Mouse (Mus musculus) limb, embryonic 12.5 days (tissue): ENCODE results near the gene Cdh16. TPM values are rescaled to one million over a fixed set of nuclear protein-coding genes. Genes with fewer than 3 reads are reported as not detected.
"Not testable (repeated sequence)": the region's sequence is repeated elsewhere in the genome, so short reads cannot be mapped to it uniquely, and the experiment has no call there.

Source experiments
- ATAC-seq: fragments of 200-750 bp; cut with Nextera tagmentation; 2 replicates; pipeline ENCODE4 v1.8.0; 2017; ENCODE audit warnings: low read depth, moderate TSS enrichment; ENCODE audit not compliant: insufficient number of reproducible peaks, insufficient read depth, low FRiP score, low TSS enrichment
- H3K27ac ChIP-seq: fragments of 300-500 bp; sonication (generic); 2 replicates; pipeline ENCODE4 v1.5.1; 2016; ENCODE audit warnings: mild to moderate bottlenecking, moderate library complexity
- H3K27me3 ChIP-seq: fragments of 300-500 bp; sonication (generic); 2 replicates; pipeline ENCODE4 v1.6.1; 2016; ENCODE audit warnings: mild to moderate bottlenecking, moderate library complexity
- H3K36me3 ChIP-seq: fragments of 300-500 bp; sonication (generic); 2 replicates; pipeline ENCODE4 v1.6.1; 2016; ENCODE audit warnings: mild to moderate bottlenecking, moderate library complexity
- H3K4me1 ChIP-seq: fragments of 300-500 bp; sonication (generic); replicated peaks from 2 replicates; pipeline ENCODE4 v1.6.1; 2016
- H3K4me2 ChIP-seq: fragments of 300-500 bp; sonication (generic); 2 replicates; pipeline ENCODE4 v1.6.1; 2016; ENCODE audit warnings: mild to moderate bottlenecking, moderate library complexity
- H3K4me3 ChIP-seq: fragments of 300-500 bp; sonication (generic); replicated peaks from 2 replicates; pipeline ENCODE4 v1.5.1; 2016; ENCODE audit warnings: mild to moderate bottlenecking
- H3K9ac ChIP-seq: fragments of 300-500 bp; sonication (generic); replicated peaks from 2 replicates; pipeline ENCODE4 v1.6.1; 2016; ENCODE audit warnings: mild to moderate bottlenecking, moderate library complexity
- H3K9me3 ChIP-seq: fragments of 300-500 bp; sonication (generic); 2 replicates; pipeline ENCODE4 v1.6.1; 2016; ENCODE audit warnings: mild to moderate bottlenecking, moderate library complexity
- WGBS: fragments of 180-500 bp; shearing (Covaris S2); methylation state at CpG from one replicate; pipeline ENCODE4 v1.1.7; 2016; 5-methylcytosine and 5-hydroxymethylcytosine counted together
- polyA plus RNA-seq: library from polyadenylated mRNA; unstranded; fragments of >200 nt; fragmentation: Nextera tagmentation; extraction: Ambion mirVana; gene quantifications from 2 replicates; pipeline ENCODE4 v1.2.1, GENCODE M21; 2016

Cdh16 gene
- not detected in 2 replicates for polyA plus RNA-seq

DNA sequence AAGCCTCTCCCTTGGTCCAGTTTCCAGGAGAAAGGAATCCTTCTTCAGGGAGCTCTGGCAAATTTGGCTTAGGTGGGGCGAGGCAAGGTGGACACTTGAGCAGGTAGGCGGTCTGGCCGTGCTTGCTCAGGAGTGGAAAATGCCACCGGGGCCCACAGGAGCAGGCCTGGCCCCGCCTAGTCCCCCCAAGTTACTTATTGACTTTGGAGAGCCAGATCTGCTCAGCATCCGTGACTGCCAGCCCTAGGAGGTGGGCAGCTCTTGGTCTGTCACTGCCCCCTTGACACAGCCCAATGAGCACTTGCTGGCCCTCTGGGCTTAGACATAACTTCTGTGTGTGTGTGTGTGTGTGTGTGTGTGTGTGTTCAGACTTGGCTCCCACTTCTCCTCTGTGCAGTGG is at the start of gene Cdh16:
Gene Cdh16 (minus strand): TSS at position 236 of the 400 bp plus-strand sequence.
- no peak within 1 kb of the TSS for H3K27ac ChIP-seq
- no peak within 1 kb of the TSS for H3K4me3 ChIP-seq
- no peaks in the 10 kb centered on the region for H3K4me1 ChIP-seq
- H3K36me3 ChIP-seq = no peaks in the 10 kb centered on the region
- H3K27me3 ChIP-seq = peaks cover 4% of the 10 kb centered on the region; the same call in 1 of the 2 replicates
- ATAC-seq = no peak
- H3K4me2 ChIP-seq = no peak within 1 kb of the TSS
- no peaks in the 10 kb centered on the region for H3K9me3 ChIP-seq
- 70% methylated on average over 6 of the region's 6 CpGs for WGBS
- no peak within 1 kb of the TSS for H3K9ac ChIP-seq

DNA sequence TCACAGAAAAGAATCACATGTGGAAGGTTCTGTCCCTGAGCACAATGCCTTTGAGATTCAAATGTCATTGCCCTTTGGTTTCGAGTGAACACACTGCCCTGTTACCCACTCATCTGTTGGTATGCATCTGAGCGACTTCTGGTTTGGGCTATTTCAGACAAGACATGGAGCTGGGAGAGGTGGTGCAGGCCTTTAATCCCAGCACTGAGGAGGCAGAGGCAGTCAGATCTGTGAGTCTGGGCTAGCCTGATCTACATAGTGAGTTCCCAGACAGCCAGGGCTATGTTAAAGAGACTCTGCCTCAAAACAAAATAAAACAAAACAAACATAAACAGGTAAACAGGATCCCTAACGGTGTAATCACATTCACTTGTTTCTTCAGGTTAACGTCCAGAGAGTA is 31.4 kb upstream of the Cdh16 start:
- no peak overlapping the region for H3K9ac ChIP-seq
- H3K4me3 ChIP-seq = no peak overlapping the region
- H3K27ac ChIP-seq = no peak overlapping the region
- H3K27me3 ChIP-seq = no peaks in the 10 kb centered on the region
- ATAC-seq = no peak
- H3K4me1 ChIP-seq = no peaks in the 10 kb centered on the region
- H3K36me3 ChIP-seq = no peaks in the 10 kb centered on the region
- no peak overlapping the region for H3K4me2 ChIP-seq
- WGBS = 74% methylated on average over 4 of the region's 4 CpGs
- no peaks in the 10 kb centered on the region for H3K9me3 ChIP-seq

DNA sequence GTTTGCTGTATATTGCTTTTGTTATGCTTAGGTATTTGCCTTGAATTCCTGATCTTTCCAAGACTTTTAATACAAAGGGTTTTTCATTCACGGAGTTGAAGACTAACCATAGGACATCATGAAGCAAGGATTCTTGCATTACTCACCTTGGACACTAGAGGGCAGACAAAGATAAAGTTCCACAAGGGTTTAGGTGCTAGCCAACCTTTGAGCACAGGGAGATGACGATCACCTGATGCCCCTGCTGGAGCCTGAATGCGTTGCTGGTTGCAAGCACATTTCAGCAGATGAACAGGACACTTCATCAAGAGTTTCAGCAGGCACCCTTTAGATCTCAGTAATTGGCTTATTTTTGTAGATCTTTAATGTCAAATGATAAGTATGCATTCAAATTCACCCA is 30.8 kb upstream of the Cdh16 start:
- Histone ChIP-seq H3K27ac (no peak overlapping the region), H3K4me2 (no peak overlapping the region), H3K27me3 (no peaks in the 10 kb centered on the region), H3K36me3 (no peaks in the 10 kb centered on the region), H3K9me3 (no peaks in the 10 kb centered on the region), H3K9ac (no peak overlapping the region), H3K4me3 (no peak overlapping the region), H3K4me1 (no peaks in the 10 kb centered on the region)
- 4% methylated on average over 3 of the region's 3 CpGs for WGBS
- ATAC-seq = peak; percentile 71; the same call in 1 of the 2 replicates

DNA sequence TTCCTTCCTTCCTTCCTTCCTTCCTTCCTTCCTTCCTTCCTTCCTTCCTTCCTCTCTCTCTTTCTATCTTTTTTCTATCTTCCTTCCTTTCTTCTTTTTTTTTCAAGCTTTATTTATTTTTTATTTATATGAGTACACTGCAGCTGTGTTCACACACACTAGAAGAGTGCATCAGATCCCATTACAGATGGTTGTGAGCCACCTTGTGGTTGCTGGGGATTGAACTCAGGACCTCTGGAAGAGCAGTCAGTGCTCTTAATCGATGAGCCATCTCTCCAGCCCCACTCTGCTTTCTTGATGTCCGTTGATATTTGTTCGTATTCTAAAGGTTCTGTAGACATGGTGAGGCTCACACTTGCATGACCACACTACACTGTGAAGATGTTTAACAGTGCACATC is 20.0 kb upstream of the Cdh16 start:
- H3K9ac ChIP-seq, H3K9me3 ChIP-seq, H3K4me2 ChIP-seq, H3K4me3 ChIP-seq, H3K27ac ChIP-seq, H3K27me3 ChIP-seq, ATAC-seq, H3K36me3 ChIP-seq: not testable (repeated sequence)
- H3K4me1 ChIP-seq = peaks cover 18% of the 10 kb centered on the region
- 72% methylated on average over 3 of the region's 3 CpGs for WGBS

DNA sequence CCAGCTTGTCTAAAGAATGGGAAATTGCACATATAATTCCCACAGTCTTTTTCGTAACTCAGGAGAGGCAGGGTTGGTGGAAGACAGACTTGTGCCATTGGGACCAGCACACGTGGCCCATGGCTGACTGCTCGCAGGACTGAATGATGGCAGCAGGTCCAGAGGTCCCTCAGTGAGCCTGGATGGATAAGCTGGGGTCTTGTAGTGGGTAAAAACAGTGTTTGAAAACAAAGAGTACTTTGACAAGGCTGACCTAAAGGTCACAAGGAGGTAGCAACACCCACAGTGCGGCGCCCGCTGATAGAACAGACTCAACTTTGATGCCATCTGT is 18.1 kb upstream of the Cdh16 start:
- ATAC-seq = no peak
- peaks cover 21% of the 10 kb centered on the region for H3K36me3 ChIP-seq
- 87% methylated on average over 6 of the region's 6 CpGs for WGBS
- peak overlapping the region; percentile 93 for H3K4me2 ChIP-seq
- peak overlapping the region; percentile 78 for H3K9ac ChIP-seq
- H3K4me1 ChIP-seq = peaks cover 18% of the 10 kb centered on the region
- H3K9me3 ChIP-seq = no peaks in the 10 kb centered on the region
- H3K27ac ChIP-seq = no peak overlapping the region
- H3K4me3 ChIP-seq = peak overlapping the region; percentile 82
- H3K27me3 ChIP-seq = no peaks in the 10 kb centered on the region

DNA sequence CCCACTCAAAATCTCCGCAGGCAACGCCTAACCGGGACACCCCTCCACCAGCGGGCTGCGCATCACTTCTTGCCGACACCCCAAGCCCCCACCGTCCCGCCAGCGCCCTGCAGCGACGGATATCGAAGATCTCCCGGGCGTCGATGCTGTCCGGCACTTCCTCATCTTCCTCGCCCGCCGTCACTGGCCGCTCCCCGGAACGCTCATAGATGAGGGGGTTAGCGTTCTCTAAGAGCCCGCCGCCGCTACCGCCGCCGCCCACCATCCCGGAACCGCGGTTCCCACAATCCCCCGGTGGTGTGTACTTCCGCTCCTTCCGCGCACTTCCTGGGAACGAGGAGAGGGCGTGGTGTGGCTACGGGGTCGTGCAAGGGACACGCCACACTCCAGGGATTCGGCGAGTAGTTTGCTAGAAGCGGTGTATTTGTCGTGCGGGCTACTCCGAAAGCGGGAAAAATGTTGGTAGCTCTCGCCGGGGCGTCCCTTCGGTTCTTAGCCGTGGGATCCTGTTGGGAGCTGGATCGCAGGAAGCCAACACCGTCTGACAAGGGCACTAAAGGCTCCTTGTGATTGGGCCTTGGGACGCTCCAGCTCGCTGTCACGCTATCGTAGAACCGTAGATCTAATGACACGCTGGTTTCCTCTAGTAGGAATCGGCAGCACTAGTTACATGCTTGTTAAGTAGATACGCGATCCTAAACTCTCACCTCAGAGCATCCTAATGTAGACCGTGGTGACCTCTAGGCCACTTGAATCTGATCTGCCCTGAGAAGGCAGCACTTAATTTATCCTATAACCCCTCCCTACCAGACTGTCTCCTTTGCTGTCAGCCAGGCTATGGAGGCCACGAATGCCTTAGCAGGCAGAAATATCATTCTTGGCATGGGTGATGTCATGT is 17.5 kb upstream of the Cdh16 start, which contains the start of gene Ciao2b:
Gene Ciao2b (minus strand): TSS at position 540 of the 898 bp plus-strand sequence.
- Histone ChIP-seq H3K4me2 (peak within 1 kb of the TSS; percentile 93), H3K27me3 (no peaks in the 10 kb centered on the region), H3K4me3 (peak within 1 kb of the TSS; percentile 82), H3K9me3 (no peaks in the 10 kb centered on the region), H3K27ac (0 out of 2 replicates have a peak within 1 kb of the TSS, but pooled peaks have one; percentile 31), H3K36me3 (peaks cover 21% of the 10 kb centered on the region), H3K4me1 (peaks cover 18% of the 10 kb centered on the region), H3K9ac (peak within 1 kb of the TSS; percentile 78)
- under 1% methylated on average over 66 of the region's 66 CpGs for WGBS
- ATAC-seq = peak; percentile 92

DNA sequence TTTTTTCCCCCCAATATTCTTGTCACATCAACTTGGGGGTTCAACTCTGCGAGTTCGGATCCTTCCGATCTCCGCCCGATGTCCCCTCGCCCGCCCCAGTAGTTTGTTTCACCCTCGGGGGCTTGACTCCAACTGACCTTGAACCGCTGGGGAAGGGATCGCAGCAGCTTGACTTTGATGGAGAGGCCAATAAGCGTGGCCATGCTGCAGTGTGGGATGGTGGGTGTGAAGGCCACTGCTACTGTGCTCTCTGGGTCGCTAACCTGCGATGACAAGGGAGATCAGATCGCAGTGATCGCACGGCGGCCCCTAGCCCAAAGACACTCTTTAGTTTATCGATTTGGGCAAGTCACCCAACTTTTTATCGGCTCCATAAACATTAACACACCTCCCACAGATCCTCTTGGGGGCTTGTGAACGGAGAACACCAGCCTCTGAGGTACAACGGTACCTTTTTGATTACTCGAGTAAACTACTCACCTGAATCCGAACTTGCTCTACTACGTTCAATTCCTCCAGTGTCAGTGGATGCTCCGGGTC is 16.7 kb upstream of the Cdh16 start:
- Histone ChIP-seq H3K36me3 (peaks cover 26% of the 10 kb centered on the region), H3K9me3 (no peaks in the 10 kb centered on the region), H3K27me3 (no peaks in the 10 kb centered on the region), H3K4me2 (peak overlapping the region; percentile 93), H3K4me1 (peaks cover 18% of the 10 kb centered on the region), H3K4me3 (peak overlapping the region; percentile 82), H3K9ac (peak overlapping the region; percentile 78), H3K27ac (no peak overlapping the region)
- WGBS = 11% methylated on average over 25 of the region's 25 CpGs
- ATAC-seq = no peak

DNA sequence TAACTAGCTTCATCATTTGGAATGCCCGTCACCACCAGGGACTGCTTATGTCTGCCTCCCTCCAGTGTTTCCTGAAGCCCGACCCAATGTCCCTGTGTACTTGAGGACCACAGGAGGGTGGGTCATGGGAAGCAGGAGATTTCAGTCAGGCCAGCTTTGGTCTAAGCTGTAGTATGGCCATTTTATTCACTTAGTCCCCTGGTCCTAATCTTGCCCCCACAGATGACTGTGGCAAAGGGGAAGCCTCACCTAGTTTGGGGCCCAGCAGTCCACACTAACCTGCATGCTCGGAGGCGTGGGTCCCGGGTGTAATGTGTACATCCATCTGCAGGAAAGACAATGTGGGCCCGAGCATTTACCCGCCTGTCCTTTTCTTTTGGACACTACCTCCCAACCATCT is 16.0 kb upstream of the Cdh16 start:
- 87% methylated on average over 7 of the region's 7 CpGs for WGBS
- Histone ChIP-seq H3K4me2 (peak overlapping the region; percentile 93), H3K9me3 (no peaks in the 10 kb centered on the region), H3K27me3 (no peaks in the 10 kb centered on the region), H3K27ac (no peak overlapping the region), H3K4me3 (peak overlapping the region; percentile 82), H3K36me3 (peaks cover 32% of the 10 kb centered on the region), H3K4me1 (peaks cover 18% of the 10 kb centered on the region), H3K9ac (peak overlapping the region; percentile 78; the same call in 1 of the 2 replicates)
- ATAC-seq = no peak

DNA sequence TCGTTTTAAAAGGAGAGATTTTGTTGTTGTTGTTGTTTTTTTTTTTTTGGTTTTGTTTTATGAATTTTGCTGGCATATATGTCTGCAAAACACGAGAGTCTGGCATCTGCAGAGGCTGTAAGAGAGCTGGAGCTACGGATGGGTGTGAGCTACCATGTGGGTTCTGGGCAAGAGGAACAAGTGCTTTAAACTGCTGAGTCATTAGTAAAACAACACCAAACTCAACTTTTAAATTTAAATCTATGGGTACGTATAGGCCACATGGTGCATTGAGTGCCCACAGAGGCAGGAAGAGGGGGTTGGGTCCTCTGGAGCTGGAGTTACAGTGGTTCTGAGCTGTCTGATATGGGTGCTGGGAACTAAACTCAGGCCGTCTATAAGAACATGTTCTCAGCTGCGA is 13.8 kb upstream of the Cdh16 start:
- Histone ChIP-seq H3K36me3 (peaks cover 39% of the 10 kb centered on the region), H3K9me3 (no peaks in the 10 kb centered on the region), H3K9ac (no peak overlapping the region), H3K4me2 (no peak overlapping the region), H3K4me1 (peaks cover 21% of the 10 kb centered on the region), H3K27ac (no peak overlapping the region), H3K4me3 (no peak overlapping the region), H3K27me3 (no peaks in the 10 kb centered on the region)
- no peak for ATAC-seq
- WGBS = 93% methylated on average over 6 of the region's 6 CpGs

DNA sequence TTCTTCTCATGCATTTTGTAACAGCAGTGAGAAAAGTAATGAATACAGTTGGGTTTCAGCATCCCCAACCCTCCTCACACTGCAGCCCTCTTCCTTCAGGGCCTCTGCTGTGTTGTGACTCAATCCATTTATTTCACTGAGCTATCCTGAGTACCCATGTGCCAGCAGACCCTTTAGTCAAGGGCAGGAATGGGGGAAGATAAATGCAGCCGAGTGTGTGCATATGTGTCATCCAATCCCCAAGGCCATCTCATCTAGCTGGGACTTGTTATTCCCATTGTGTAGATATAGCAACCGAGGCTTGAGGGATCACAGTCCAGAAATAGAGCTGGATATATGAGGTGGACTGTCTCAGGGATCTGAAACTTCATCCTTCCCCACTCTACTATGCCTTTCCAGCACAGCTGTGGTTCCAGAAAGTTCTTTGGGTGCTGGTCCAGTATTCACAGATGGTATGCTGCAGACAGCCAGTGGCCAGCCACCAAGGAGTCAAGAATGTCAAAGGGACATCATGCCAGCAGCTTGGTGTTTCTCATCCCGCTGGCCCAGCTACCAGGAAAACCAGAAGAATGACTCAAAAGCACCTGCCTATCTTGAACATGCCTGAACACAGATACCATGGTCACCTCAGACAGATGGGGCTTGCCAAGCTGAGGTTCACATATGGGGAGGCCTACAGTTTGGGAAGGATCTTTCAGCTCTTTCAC is 11.0 kb upstream of the Cdh16 start:
- Histone ChIP-seq H3K36me3 (peaks cover 39% of the 10 kb centered on the region), H3K27ac (no peak overlapping the region), H3K4me1 (peaks cover 32% of the 10 kb centered on the region), H3K9me3 (no peaks in the 10 kb centered on the region), H3K9ac (no peak overlapping the region), H3K27me3 (peaks cover 13% of the 10 kb centered on the region), H3K4me3 (no peak overlapping the region), H3K4me2 (no peak overlapping the region)
- no peak for ATAC-seq
- WGBS = 88% methylated on average over 3 of the region's 3 CpGs

DNA sequence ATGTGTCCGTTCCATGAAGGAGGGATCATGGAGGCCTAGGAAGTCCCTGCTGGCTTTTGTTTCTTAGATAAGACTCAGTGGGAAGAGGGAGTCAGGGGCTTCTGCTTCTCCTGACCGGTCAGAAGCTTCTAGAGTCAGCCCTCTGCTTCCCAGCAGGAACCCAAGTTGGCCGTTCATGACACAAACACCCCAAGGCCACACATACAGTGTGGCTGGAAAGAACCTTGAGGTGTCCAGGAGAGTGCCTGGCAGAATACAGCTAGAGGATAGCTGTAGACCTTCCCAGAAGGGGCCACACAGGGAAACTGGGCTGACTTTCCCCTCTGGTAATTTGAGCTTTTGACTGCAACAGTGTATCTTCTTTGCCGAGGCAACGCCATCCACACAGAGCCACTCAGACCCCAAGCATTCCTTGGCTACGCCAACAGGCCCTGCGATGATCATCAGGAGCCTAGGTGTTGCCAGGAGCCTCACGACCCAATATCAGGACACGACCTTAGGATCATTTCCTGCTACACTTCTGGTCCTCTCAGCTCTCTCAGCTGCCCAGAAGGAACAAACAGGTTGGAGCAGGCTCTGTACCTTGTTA is 9.1 kb upstream of the Cdh16 start:
- WGBS = 48% methylated on average over 9 of the region's 9 CpGs
- H3K9me3 ChIP-seq = no peaks in the 10 kb centered on the region
- no peak overlapping the region for H3K9ac ChIP-seq
- H3K36me3 ChIP-seq = peaks cover 21% of the 10 kb centered on the region
- H3K27me3 ChIP-seq = peaks cover 27% of the 10 kb centered on the region
- H3K4me2 ChIP-seq = no peak overlapping the region
- no peak overlapping the region for H3K4me3 ChIP-seq
- no peak overlapping the region for H3K27ac ChIP-seq
- peaks cover 29% of the 10 kb centered on the region for H3K4me1 ChIP-seq
- no peak for ATAC-seq
